Mouse (Mus musculus) lung, postnatal 0 days (tissue): Measurements from ENCODE around the gene Podxl2. TPM values are rescaled to one million over a fixed set of nuclear protein-coding genes. Genes with fewer than 3 reads are reported as not detected.
A peak's percentile ranks its signal among the peaks of the same experiment; 100 is the strongest.

Source experiments
- ATAC-seq: fragments of 200-750 bp; cut with Nextera tagmentation; 2 replicates; pipeline ENCODE4 v1.8.0; 2017; ENCODE audit warnings: moderate library complexity
- DNase-seq: peaks from one replicate; pipeline ENCODE4 v3.0.0-alpha.2; 2016; ENCODE audit warnings: low spot score
- H3K27ac ChIP-seq: fragments of 300-500 bp; sonication (generic); 2 replicates; pipeline ENCODE4 v1.5.1; 2014; ENCODE audit warnings: antibody characterized with exemption, mild to moderate bottlenecking, low read length, mixed read lengths
- H3K27me3 ChIP-seq: fragments of 300-500 bp; sonication (generic); replicated peaks from 2 replicates; pipeline ENCODE4 v1.6.1; 2014; ENCODE audit warnings: low read length, mixed read lengths; ENCODE audit not compliant: insufficient read depth
- H3K36me3 ChIP-seq: fragments of 300-500 bp; sonication (generic); 2 replicates; pipeline ENCODE4 v1.6.1; 2014; ENCODE audit warnings: low read length, mixed read lengths; ENCODE audit not compliant: insufficient read depth
- H3K4me1 ChIP-seq: fragments of 300-500 bp; sonication (generic); 2 replicates; pipeline ENCODE4 v1.6.1; 2014; ENCODE audit warnings: antibody characterized with exemption, low read depth, low read length, mixed read lengths; ENCODE audit not compliant: insufficient read depth
- H3K4me2 ChIP-seq: fragments of 300-500 bp; sonication (generic); replicated peaks from 2 replicates; pipeline ENCODE4 v1.6.1; 2014; ENCODE audit warnings: low read depth, mild to moderate bottlenecking, low read length, moderate library complexity, mixed read lengths
- H3K4me3 ChIP-seq: fragments of 300-500 bp; sonication (generic); 2 replicates; pipeline ENCODE4 v1.5.1; 2014; ENCODE audit warnings: low read depth, low read length
- H3K9ac ChIP-seq: fragments of 300-500 bp; sonication (generic); replicated peaks from 2 replicates; pipeline ENCODE4 v1.6.1; 2014; ENCODE audit warnings: low read depth, mild to moderate bottlenecking
- H3K9me3 ChIP-seq: fragments of 300-500 bp; sonication (generic); 2 replicates; pipeline ENCODE4 v1.6.1; 2016; ENCODE audit warnings: low read length, mixed read lengths
- CTCF ChIP-seq: IDR thresholded peaks from 2 replicates; pipeline ENCODE4 v1.5.1; 2016; ENCODE audit warnings: antibody characterized with exemption, mild to moderate bottlenecking
- EP300 ChIP-seq: IDR thresholded peaks from 2 replicates; pipeline ENCODE4 v1.6.1; 2016; ENCODE audit warnings: antibody characterized with exemption, mild to moderate bottlenecking, control low read depth
- WGBS: fragments of 180-500 bp; shearing (Covaris S2); extraction: QIAGEN DNeasy Blood & Tissue Kit; methylation state at CpG from one replicate; pipeline ENCODE4 v1.1.7; 2014; 5-methylcytosine and 5-hydroxymethylcytosine counted together
- polyA plus RNA-seq: library from polyadenylated mRNA; unstranded; fragments of >200 nt; fragmentation: Nextera tagmentation; extraction: Ambion mirVana; gene quantifications from 2 replicates; pipeline ENCODE4 v1.2.1, GENCODE M21; 2015

Gene Podxl2
- polyA plus RNA-seq, 1 experiment from 2014 or later: 19.1 TPM

DNA sequence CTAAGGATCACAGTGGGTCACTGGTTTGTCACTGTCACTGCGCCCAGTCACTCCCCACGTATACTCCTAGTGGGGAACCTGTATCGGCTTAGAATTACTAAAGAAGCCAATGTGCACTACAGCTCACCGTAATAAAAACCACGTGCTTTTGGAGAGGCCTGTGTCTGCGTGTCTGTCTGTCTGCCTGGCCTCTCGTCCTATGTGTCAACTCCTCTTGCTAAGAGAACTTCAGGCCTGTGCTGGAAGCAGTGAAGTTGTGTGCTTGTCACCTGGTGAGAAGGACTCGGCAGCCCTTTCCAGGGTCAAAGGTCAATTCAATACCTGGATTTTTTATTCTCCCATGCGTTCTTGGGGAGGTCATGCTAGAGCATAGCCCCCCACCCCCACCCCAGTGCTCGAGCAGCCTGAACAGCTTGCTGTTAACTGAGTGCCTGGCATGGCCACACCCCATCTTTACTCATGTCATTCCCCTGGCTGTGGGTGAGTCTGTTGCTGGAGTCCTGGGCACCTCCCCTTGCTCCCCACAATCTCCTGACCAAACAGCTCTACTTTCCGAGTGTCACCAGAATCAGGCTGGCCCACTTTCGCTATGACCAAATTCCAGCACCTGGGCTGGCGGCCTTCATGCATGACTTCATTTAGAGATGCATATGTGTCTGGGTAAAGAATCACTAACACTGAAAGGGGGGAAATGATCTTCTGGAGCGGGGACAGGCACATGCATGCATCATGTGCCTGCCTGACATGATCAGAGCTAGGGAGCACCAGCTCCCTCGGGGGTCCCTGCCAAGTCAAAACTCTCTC is 46.4 kb downstream of the Podxl2 start:
- Histone ChIP-seq H3K9ac (no peak overlapping the region), H3K4me1 (no peaks in the 10 kb centered on the region), H3K36me3 (no peaks in the 10 kb centered on the region), H3K9me3 (no peaks in the 10 kb centered on the region), H3K4me3 (no peak overlapping the region), H3K4me2 (no peak overlapping the region), H3K27ac (no peak overlapping the region), H3K27me3 (no peaks in the 10 kb centered on the region)
- TF ChIP-seq CTCF (no peak), EP300 (no peak)
- DNase-seq (no peak), ATAC-seq (no peak)
- 67% methylated on average over 15 of the region's 15 CpGs for WGBS

DNA sequence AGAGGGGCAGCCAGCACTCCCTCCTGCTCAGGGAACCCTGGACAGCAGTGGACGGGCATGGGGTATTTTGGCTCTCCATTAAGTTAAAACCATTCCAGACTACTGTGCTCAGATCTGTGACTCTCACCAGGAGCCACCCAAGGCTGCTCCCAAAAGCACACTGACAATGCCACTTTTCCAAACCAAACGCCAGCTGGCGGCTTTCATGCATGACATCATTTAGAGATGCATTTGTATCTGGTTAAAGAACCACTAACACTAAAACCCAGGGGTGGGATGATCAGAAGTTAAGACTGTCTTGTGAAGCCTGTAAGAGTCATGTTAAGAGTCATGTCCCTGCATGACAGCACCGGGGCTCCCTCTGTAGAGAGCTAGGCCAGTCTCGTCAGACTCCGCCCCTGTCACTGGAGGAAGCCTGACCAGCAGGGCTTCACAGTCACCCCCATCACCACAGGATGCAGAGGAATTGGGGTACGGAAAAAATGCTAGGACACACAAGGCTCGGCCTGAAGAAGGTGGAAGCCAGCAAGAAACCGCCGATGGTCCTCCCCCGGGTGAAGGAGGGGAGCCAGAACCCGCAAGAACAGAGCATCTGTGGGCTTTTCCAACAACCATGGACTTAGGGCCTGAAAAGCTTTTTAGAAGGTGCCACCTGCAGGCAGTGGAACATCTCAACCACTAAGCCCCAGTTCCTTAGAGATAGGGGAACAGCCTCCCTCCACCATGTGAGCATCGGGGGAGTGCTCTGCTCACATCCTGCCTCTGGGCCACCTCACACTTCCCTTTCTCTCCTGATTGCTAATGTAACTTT is 47.2 kb downstream of the Podxl2 start:
- Histone ChIP-seq H3K9me3 (no peaks in the 10 kb centered on the region), H3K27me3 (no peaks in the 10 kb centered on the region), H3K4me3 (no peak overlapping the region), H3K36me3 (no peaks in the 10 kb centered on the region), H3K27ac (no peak overlapping the region), H3K9ac (no peak overlapping the region), H3K4me2 (no peak overlapping the region), H3K4me1 (no peaks in the 10 kb centered on the region)
- TF ChIP-seq CTCF (no peak), EP300 (no peak)
- ATAC-seq (peak; percentile 7; the same call in 1 of the 2 replicates), DNase-seq (peak; percentile 33)
- WGBS: 65% methylated on average over 13 of the region's 13 CpGs

GRCm38 (mm10) chr6:88826965-88827364 is 47.9 kb downstream of the Podxl2 start:
- Histone ChIP-seq H3K9ac (no peak overlapping the region), H3K27ac (no peak overlapping the region), H3K4me3 (no peak overlapping the region), H3K9me3 (no peaks in the 10 kb centered on the region), H3K27me3 (no peaks in the 10 kb centered on the region), H3K4me1 (no peaks in the 10 kb centered on the region), H3K36me3 (no peaks in the 10 kb centered on the region), H3K4me2 (no peak overlapping the region)
- WGBS: 62% methylated on average over 3 of the region's 3 CpGs
- TF ChIP-seq CTCF: no peak
- no peak for TF ChIP-seq EP300
- ATAC-seq (no peak), DNase-seq (no peak)

DNA sequence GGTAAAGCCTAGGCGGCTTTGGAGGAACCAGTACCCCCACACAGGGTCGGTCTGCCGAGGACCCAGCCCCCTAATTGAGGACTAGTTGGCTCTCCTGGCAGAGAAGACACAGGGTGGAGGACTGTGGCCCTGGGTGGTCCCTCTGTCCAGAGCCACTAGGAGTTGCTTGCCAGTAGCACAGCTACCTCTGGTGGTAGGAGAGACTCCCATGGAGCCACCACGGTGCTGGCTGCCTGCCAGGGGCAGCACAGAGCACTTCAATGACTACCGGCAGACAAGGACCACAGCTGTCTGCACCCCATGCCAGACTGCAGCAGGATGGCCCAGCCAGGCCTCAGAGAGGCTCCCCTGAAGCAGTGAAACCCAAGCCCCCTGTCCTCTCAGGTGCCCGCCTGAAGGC is 48.3 kb downstream of the Podxl2 start:
- H3K27me3 ChIP-seq: no peaks in the 10 kb centered on the region
- 26% methylated on average over 6 of the region's 6 CpGs for WGBS
- H3K4me1 ChIP-seq: peaks cover 2% of the 10 kb centered on the region; the same call in 1 of the 2 replicates
- no peaks in the 10 kb centered on the region for H3K9me3 ChIP-seq
- TF ChIP-seq EP300 (no peak), CTCF (peak; percentile 79)
- no peak overlapping the region for H3K4me2 ChIP-seq
- no peak overlapping the region for H3K4me3 ChIP-seq
- no peak overlapping the region for H3K27ac ChIP-seq
- H3K9ac ChIP-seq: no peak overlapping the region
- ATAC-seq: peak; percentile 53
- peak; percentile 76 for DNase-seq
- no peaks in the 10 kb centered on the region for H3K36me3 ChIP-seq

DNA sequence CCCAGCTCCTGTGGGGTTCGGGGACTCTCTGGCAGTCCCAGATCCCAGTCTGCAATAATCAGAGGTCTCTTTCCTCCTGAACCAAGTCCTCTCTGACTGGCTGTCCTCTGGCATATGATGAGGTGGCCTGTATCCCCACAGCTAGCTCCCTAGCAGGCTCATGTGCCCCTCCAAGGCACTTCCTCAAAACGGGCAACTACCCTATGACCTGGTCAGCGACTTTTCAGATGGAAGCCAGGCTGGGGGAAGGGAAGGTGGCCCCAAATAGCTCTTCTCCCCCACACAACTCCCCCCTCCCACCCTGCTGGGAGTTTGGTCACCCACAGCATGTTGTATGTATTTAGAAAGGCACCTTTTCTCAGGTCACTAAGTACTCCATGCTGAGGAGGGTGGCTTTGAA is 48.8 kb downstream of the Podxl2 start:
- Histone ChIP-seq H3K9ac (no peak overlapping the region), H3K9me3 (no peaks in the 10 kb centered on the region), H3K4me3 (no peak overlapping the region), H3K27ac (no peak overlapping the region), H3K4me1 (peaks cover 6% of the 10 kb centered on the region; the same call in 1 of the 2 replicates), H3K27me3 (no peaks in the 10 kb centered on the region), H3K4me2 (no peak overlapping the region), H3K36me3 (no peaks in the 10 kb centered on the region)
- 63% methylated on average over 3 of the region's 3 CpGs for WGBS
- TF ChIP-seq EP300 (no peak), CTCF (no peak)
- no peak for ATAC-seq
- DNase-seq: no peak

- no peaks in the 10 kb centered on the region for H3K27me3 ChIP-seq
- H3K9ac ChIP-seq: no peak overlapping the region
- WGBS: 75% methylated on average over 7 of the region's 7 CpGs
- DNase-seq: no peak
- no peak overlapping the region for H3K27ac ChIP-seq
- TF ChIP-seq EP300 (no peak), CTCF (no peak)
- H3K4me3 ChIP-seq: no peak overlapping the region
- H3K4me1 ChIP-seq: peaks cover 10% of the 10 kb centered on the region; the same call in 1 of the 2 replicates
- H3K4me2 ChIP-seq: no peak overlapping the region
- no peaks in the 10 kb centered on the region for H3K9me3 ChIP-seq
- no peaks in the 10 kb centered on the region for H3K36me3 ChIP-seq
- no peak for ATAC-seq
Observed at GRCm38 (mm10) chr6:88824183-88824582, 50.7 kb downstream of the Podxl2 start.
